Mouse (Mus musculus): ENCODE data around the gene Gm7358.
"Not testable (repeated sequence)": the region's sequence is repeated elsewhere in the genome, so short reads cannot be mapped to it uniquely, and the experiment has no call there.

The Gm7358 gene

DNA sequence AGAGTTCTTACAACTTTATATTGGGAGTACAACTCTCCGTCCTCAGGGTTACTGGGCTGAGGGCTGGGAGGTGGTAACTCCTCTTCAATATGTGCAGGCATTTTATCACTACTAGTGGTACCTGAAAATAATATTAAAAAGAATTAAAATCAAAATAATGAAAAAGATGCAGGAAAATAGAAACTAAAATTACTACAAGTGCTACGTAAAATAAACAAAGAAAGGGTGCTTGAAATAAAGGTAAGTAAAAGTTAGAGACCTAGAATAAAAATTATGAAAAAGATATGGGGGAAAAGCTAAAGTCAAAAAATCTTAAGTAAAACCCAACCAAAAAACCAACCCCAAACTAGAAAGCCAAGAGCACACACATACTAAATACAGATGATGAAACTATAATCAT is at the start of gene Gm7358:
TSS of gene Gm7358 (minus strand) at position 101 of the 400 bp plus-strand sequence.
- DNase-seq (ENCODE audit: low read depth) = not testable (repeated sequence)

DNA sequence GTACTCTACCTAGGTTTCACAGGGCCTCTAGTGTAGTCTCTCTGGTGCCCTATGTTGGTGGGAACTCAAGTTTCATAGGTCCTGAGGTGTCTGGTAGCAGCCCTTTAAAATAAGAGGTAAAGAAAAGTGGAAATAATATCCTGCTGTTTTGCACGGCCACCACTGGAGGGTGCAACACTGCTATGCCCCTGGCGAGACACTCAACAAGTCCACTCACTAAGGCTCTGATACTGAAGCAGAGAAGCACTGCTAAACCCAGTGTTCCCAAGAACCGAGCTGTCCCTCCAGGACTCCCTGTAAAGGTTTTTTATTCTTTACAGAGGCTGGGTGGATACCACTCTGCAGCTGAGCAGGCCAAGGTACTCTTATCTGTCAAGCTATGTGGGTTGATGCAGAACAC is 43.7 kb upstream of the Gm7358 start:
- DNase-seq (ENCODE audit: low read depth) = not testable (repeated sequence)

DNA sequence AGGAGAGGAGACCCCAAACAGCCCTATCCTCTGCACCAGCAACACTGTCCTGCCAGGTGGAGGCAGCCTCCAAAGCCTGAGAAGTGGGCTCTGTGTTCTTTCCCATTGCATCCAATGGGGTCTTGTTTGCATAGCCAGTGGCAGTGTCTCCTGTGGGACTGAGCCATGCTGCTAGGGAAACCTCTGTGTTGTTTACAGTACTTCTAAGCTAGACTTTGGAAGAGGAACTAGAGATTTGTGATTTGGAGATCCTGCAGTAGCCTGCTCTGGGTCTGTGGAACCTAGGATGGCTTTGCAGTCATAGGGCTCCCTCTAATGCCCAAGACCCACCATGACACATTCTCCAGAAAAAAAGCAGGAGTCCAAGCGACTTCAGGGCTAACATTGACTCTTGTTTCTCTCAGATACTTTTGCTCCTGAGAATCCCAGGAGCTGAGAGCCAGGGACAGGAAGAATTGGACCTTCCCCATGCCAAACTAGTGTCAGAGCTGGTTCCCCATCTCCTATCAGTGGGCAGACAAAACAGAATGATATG is 42.2 kb upstream of the Gm7358 start:
- not testable (repeated sequence) for DNase-seq (ENCODE audit: low read depth)

DNA sequence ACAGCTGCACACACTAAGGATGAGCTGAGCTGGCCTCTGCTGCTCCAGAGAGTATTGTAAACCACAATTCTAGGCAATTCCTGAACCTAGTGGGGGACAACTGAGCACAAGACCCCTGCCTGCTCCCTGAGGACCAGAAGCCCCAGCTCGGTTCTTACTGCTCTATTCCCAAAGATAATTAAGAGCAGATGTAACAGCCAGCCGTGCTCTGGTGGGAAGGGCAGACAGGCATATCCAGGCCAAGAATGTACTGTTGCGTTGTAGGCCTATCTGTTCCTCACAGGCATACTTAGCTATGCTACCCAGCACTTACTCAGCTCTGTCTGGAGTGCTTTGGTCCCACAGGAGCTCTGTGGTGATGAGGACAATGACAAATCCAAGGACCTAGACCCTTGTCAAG is 40.6 kb upstream of the Gm7358 start:
- DNase-seq (ENCODE audit: low read depth) = not testable (repeated sequence)

DNA sequence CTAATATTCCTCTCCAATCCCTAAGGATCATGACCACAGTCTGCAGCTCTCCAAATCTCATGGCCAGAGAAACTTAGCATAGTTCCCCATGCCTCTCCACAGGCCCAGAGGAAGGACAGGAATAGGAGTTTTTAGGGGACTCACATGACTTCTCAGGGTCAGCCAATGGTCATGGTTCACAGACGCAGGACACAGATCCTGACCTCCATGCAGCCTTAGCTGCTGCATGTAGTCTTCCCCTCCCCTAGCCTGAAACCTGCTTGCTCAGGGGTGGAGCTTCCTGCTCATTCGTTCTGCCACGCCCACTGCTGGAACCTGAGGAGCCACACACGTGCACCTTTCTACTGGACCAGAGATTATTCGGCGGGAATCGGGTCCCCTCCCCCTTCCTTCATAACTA is 34.8 kb upstream of the Gm7358 start:
- DNase-seq (ENCODE audit: low read depth) = not testable (repeated sequence)

DNA sequence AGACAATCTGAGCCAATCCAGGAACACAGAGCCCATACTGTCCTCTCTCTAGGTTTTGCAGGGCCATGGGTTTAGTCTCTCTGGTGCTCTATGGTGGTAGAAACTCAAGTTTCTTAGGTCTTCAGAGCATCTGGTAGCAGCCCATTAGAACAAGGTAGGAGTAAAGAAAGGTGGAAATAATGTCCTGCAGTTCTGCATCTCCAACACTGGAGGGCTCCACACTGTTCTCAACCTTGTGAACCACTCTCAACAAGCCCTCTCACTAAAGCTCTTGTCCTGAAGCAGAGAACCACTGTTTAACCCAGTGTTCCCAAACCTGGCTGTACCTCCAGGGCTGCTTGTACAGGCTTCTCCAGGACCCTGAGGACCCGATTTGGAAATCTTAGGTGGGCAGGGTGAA is 27.3 kb upstream of the Gm7358 start:
- not testable (repeated sequence) for DNase-seq (ENCODE audit: low read depth)

DNA sequence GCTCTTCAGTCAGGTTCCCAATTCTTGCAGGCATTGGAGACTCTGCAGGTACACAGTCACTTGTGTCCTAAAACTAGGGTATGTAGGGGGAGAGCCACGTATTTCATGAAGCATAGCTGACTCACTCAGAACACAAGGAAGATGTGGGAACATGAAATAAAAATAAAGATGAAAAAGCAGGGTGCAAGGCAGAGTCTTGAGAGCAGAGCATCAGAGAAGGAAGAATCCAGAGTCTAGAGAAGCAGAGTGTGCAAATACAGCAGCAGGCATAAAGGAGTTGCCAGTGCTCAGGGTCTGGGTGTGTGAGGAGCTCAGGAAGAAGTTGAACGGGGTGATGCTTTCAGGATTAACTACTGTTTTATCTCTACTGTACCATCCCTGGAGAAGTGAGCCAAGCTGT is 17.5 kb downstream of the Gm7358 start:
- not testable (repeated sequence) for DNase-seq (ENCODE audit: low read depth)

DNA sequence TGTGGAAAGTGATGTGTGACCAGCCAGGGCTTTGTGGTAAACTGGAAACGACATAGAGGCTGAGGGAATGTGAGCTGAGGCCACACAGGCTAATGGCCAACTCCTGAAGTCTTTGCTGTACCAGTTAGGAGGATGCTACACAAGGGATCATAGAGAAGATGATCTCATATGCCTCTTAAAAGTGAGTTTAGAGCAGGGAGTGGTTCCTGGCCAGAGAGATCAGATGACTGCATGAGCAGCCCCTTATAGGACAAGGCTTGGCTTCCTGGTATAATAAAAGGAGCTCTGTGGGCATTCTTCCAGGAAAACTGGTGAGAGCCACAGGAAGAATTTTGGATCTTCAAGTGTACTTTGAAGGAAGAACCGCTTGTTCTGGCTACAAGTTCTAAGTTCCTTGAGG is 22.3 kb downstream of the Gm7358 start:
- not testable (repeated sequence) for DNase-seq (ENCODE audit: low read depth)

DNA sequence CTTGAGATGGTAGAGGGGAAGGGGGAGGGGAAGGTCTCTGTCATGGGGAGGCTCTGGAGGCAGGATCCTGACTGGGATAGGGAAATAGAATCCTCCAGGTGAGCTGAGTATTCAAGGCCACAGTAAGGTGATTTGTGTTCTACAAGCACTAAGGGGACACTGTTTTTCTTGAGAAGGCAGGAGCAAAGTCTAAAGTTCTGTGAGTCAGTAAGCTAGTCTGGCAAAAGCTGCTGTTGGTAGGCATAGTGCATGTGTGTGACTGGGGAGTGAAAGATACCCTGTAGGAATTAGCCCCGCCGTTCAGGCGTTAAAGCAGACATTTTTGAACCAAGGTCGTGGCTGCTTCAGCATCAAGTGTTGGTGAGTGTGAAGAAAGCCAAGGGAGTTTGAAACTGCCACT is 23.2 kb downstream of the Gm7358 start:
- DNase-seq (ENCODE audit: low read depth) = not testable (repeated sequence)
